Mouse (Mus musculus) B cell, adult 2 months (primary cell): ENCODE measurements around the gene Ssna1.

ENCODE experiments used
- DNase-seq, 2 experiments: peaks; one replicate each; pipeline ENCODE4 v3.0.0; 2022

Ssna1 gene

DNA sequence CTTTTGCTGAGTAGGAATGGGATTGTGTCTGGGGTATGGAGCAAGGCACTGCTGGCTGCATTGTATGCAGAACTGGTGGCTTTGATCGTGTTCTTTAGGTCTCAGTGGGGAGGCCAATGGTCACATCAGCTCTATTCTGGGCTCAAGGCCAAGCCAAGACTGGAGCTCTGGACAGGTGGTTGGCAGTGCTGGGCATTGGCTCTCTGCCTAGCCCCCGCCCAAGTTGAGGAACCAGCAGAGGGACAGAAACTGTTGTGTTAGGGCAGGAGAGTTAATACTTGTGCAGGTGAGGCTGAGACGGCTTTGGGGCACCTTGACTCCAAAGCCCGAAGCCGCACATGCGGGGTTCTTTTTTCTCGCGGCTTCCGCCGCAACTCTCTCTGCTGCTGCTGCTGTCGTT is 17.4 kb upstream of the Ssna1 start, which contains the start of gene Lrrc26:
Gene Lrrc26 (plus strand): TSS at position 265 of the 400 bp plus-strand sequence.
- no peak for DNase-seq

DNA sequence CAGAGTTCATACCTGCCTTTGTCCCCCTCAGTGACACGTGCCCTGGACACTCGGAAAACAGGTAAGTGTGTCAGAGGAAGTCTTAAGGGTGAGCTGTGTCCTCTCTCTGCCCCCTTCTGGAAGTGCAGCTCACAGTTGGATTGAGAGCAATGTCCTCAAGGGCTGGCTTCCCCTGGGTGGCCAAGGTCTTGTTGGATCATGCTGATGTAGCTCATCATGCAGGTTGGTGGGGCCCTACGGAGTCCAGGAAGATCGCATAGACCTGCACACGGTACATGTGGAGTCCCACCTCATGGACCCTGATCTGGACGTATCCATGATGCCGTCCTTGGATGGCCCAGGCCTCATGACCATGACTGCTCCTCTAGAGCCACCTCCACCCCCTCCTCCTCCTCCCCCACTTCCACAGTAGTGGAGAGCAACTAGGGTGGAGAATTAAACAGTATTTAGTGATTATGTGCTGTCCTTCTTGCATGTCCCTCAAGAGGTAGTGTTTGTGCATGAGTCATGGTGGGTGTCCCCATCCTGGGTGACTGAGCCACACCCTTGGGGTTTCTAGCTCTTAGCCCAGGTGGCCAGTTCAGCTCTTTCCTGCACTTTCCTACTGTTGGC is 16.6 kb upstream of the Ssna1 start:
- DNase-seq: no peak

- no peak for DNase-seq
These were observed 15.8 kb upstream of the Ssna1 start, which contains the start of gene Tmem210 for GRCm38 (mm10) chr2:25287927-25288649. Tmem210 (plus strand) TSS chr2:25288145.

GRCm38 (mm10) chr2:25286837-25287636 is 14.8 kb upstream of the Ssna1 start:
- DNase-seq: no peak

- no peak for DNase-seq
These were observed 14.1 kb upstream of the Ssna1 start for GRCm38 (mm10) chr2:25286314-25286713.

- DNase-seq: no peak
These were observed 13.3 kb upstream of the Ssna1 start for GRCm38 (mm10) chr2:25285551-25285950.

DNA sequence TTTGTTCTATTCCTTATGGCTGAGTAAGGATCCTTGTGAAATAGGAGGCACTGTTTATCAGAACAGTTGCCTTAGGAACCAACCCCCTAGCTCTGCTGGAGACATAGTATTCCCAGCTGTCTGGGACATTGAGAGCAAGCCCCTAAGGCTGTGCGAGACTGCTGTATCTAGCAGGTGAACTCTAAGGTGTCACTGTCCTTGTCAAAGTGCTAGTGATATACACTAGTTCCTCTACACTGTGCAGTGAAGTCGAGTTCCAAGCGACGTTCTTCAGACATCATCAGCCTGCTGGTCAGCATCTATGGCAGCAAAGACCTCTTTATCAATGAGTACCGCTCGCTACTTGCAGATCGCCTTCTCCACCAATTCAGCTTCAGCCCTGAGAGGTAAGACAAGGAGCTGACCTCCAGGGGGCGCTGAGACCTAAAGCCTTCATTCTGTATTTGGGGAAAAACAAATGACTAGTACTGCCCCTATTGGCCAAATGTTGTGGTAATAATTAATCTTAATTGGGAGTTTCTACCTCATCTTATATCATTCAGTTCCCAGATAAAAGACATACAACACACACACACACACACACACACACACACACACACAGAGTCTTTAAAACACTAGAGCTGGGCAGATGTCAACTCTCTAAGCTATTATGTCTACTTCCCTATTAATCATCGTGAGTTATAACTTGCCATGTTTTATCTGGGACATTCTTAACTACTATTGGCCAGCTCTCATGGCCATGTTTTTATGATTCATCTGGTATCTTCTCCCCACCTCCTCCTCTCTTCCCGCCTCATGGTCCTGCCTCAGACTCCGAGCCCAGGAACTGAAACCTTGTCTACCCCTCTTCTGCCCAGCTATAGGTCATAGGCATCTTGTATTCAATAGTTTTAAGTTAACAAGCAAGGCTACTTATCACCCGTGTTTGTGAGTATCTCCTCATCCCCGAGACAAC is 7.0 kb upstream of the Ssna1 start:
- peak; percentile 92 to 95 for DNase-seq

DNA sequence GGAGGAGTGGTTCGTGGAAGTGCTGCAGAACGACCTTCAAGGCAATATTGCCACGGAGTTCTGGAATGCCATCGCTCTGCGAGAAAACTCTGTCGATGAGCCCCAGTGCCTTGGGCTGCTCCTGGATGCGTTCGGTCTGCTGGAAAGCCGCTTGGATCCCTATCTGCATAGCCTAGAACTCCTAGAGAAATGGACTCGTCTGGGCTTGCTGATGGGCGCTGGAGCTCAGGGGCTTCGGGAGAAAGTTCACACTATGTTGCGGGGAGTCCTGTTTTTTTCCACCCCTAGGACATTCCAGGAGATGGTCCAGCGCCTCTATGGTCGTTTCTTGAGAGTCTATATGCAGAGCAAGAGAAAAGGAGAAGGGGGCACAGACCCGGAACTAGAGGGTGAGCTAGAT is 772 bp upstream of the Ssna1 start:
- DNase-seq: no peak

DNA sequence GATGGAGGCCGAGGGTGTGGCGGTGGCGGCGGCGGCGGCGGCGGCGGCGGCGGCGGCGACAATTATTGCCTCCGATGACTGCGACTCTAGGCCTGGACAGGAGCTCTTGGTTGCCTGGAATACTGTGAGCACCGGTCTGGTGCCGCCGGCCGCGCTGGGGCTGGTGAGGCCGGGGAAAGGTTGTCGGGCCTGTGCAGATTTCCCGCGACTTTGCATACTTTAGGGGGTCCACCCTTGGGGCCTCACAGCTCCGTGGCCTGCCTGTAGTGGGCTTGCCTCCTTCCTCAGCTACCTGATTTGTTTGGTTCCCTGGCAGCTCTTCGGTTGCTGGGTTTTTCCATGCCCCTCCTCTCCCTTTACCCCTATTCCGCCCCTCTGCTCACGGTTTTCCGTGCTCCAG is 277 bp upstream of the Ssna1 start:
- DNase-seq: no peak

GRCm38 (mm10) chr2:25267746-25268309 is 4.4 kb downstream of the Ssna1 start:
- DNase-seq: no peak

GRCm38 (mm10) chr2:25267241-25267640 is 5.0 kb downstream of the Ssna1 start:
- DNase-seq: no peak

DNA sequence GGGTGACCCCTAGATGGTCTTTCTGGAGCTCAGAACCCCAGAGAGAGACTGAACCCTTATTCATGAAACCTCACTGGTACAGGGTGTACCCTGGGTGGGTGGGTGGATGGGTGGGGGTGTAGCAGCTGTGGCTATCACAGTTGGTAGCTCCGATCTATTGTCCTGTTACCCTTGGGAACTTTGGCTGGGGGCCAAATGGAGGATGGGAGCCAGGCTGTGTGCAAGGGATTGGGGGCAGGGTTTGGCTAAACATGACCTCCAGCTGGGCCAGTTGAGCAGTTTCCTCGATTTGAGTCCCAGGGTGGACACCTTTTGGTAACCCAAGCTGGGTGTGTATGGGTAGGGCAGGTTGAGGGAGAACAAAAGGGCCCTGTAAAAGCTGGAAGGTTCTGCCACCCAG is 5.5 kb downstream of the Ssna1 start:
- DNase-seq: no peak

GRCm38 (mm10) chr2:25265897-25266656 is 6.2 kb downstream of the Ssna1 start:
- peak in 1 of 2 experiments; percentile 11 for DNase-seq

DNA sequence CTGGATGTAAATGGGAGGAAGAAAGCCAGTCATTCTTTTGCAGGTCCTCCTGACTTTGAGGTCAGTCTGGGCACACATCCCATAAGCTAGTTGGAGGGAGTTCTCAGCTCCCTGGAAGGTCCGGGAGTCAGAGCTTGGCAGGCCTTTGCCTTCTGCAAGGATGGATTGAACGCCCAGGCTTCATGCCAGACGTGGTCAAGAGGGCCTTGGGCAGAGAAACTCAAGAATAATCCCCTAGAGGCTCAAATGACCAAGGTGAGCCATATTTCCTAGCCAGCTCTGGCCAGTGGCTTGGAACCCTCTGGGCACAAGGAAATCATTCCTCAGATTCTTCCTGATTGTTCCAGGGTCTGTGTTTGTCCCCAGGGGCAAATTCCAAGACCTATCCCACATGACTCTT is 7.4 kb downstream of the Ssna1 start:
- DNase-seq: no peak

- DNase-seq: no peak
These were observed 8.0 kb downstream of the Ssna1 start for GRCm38 (mm10) chr2:25264286-25264660.

DNA sequence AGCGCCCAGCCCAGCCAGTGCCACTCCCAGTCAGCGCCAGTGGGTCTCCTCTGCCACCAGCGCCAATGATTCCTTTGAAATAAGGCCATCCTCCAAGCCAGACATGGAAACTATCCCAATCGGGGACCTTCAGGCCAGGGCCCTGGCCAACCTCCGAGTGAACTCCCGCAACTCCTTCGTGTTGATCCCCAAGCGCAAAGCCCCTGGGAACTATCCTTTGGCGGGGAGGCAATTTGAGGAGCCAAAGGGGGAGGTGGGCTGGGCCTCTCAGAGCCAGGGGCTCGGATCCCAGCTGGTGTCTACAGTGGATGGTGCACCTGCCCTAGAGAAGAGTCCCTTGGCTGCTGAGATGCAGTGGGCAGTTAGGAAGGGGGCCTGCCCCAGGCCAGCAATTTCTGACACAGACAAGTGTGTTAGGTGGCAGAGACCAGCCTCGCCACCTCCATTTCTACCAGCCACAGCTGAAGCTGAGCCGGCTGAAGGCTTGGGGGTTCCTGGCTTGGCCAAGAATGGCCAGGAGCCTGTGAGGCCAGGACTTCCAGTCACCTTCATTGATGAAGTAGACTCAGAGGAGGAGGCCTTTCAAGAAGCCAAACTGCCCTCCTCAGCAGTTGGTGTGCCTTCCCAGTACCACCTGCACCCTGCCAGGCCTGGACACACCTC is 8.5 kb downstream of the Ssna1 start:
- no peak for DNase-seq

- peak; percentile 58 to 61 for DNase-seq
These were observed 9.2 kb downstream of the Ssna1 start for GRCm38 (mm10) chr2:25262795-25263622.

GRCm38 (mm10) chr2:25262291-25262767 is 9.9 kb downstream of the Ssna1 start, which contains the start of gene Tprn:
Tprn (plus strand) TSS chr2:25262618.
- DNase-seq: peak; percentile 90 to 94

- no peak for DNase-seq
These were observed 10.4 kb downstream of the Ssna1 start for GRCm38 (mm10) chr2:25261870-25262269.

DNA sequence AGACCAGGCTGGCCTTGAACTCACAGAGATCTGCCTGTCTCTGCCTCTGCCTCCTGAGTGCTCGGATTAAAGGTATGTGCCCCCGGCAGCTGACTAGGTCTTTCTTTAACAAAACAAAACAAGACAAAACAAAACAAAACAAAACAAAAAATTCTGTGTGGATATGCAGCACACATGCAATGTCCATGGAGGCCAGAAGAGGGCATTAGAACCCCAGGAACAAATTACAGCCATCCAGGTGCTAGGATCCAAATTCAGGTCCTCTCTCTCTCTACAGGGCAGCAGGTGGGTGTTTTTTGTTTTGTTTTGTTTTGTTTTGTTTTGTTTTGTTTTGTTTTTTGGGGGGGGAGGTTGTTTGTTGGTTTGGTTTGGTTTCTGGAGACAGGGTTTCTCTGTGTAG is 13.4 kb downstream of the Ssna1 start:
- DNase-seq: peak; percentile 49 to 55
